Mouse (Mus musculus) retina, embryonic 14.5 days (tissue): ENCODE measurements around the gene Art3.

ENCODE experiments used
- DNase-seq: peaks from one replicate; pipeline ENCODE4 v3.0.0-alpha.2; 2015; ENCODE audit warnings: low spot score

Gene Art3

GRCm38 (mm10) chr5:92376795-92377405 is 45.3 kb downstream of the Art3 start:
- DNase-seq = no peak

GRCm38 (mm10) chr5:92381550-92382348 is 50.1 kb downstream of the Art3 start:
- peak; percentile 91 for DNase-seq

DNA sequence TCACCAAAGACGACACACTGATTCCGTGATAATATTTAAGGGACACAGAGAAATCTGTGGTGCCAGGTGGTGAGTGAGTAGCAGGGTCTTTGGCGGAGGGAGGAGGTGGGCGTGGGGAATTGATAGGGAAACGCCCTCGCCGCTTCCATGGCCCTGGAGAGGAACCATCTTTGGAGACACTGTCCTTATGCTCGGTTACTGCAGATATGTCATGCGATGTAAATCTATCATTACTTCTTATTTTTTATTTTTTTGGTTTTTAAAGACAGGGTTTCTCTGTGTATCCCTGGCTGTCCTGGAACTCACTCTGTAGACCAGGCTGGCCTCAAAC is 50.7 kb downstream of the Art3 start:
- DNase-seq = no peak

DNA sequence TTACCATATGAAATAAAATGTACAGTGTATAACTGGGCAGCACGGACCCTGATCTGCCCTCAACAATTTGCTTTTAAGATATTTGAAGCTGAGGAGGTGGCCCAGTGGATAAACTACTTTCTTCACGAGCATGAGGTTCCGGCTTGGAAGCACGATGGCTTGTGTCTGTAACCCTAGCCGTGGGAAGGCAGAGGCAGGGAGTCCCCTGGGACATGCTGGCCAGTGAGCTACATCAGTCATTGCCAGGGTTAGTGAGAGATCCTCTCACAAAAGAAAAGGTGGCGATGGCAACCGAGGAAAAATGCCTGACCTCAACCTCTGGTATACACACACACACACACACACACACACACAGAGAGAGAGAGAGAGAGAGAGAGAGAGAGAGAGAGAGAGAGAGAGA is 52.1 kb downstream of the Art3 start:
- DNase-seq = no peak

DNA sequence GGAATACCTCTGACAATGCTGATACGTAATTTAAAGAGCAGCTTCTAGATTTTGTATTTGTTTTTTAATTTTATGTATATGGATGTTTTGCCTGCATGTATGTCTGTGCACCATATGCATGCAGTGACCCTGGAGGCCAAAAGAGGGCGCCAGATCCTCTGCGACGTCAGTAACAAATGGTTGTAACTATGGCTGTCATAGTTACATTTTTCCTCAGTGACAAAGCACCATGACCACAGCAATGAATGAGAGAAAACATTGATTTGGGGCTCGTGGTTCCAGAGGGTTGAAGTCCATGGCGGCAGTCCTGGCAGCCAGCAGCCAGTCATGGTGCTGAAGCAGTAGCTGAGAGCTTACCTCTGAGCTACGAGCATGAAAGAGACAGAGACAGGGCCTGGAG is 53.2 kb downstream of the Art3 start:
- peak; percentile 50 for DNase-seq

DNA sequence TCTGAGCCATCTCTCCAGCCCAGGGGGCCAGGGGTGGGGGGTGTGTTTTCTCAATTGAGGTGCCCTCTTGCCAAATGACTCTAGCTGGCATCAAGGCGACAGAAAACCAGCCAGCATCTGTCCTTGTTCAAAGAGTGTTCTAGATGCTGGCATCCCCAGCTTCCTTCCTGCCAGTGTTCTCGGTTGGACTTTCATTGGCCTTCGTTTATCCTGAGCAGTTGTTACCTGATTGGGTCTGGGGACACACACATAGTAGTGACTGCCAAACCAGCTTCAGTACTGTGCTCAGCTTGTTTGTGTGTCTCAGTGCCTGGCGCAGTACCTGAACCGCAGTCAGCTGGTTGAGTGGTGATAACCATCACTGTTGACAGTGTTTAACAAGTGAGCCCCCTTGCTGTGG is 54.5 kb downstream of the Art3 start:
- no peak for DNase-seq

- DNase-seq = no peak
Measured at GRCm38 (mm10) chr5:92386643-92387042, 55.0 kb downstream of the Art3 start.

GRCm38 (mm10) chr5:92387433-92387832 is 55.8 kb downstream of the Art3 start:
- no peak for DNase-seq

DNA sequence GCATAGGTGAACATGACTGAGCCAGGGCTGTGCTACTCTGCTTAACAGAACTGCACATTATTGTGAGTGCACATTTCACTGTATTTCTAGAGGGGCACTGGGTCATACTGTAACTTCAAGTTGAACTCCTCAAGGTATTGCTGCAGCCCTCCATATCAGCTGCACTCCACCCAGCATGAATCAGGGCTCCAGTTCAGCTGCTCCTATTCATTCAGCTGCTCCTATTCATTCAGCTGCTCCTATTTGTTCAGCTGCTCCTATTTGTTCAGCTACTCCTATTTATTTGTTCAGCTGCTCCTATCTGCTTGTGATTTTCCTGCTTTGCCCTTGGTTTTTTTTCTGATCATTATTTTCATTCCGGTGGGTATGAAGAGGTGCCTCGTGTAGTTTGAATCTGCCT is 58.4 kb downstream of the Art3 start:
- DNase-seq = no peak

DNA sequence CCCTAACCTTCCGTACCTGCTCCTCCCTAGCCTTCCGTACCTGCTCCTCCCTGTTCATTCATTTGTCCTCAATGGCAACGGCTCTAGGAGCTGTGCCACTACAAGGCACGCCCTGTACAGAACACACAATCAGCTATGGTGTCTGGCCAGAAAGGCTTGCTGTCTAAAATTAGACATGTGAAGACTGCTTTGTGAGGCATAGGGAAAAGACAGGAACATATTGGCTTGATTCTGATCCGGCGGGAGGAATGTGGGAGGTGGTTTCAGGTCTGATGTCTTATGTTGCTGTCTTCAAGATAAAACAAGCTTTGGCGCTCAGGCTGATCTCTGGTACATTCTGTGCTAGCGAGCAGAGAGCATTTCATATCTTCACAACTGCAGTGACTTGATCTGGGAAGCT is 59.0 kb downstream of the Art3 start:
- no peak for DNase-seq

DNA sequence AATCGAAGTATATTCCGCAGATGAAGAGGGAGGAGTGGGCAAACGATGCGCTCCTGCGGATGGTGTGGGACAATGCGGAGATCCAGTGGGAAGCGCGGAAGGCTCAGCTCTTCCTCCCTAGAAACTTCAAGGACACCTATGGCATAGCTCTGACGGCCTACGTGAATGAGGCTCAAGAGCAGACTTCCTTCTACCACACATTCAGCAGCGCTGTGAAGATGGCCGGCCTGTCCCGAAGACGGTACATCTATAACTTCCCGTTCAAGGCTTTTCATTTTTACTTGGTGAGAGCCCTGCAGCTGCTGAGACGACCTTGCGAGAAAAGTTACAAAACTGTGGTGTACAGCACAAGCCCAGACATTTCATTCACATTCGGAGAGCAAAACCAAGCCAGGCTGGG is 60.9 kb downstream of the Art3 start:
- no peak for DNase-seq

GRCm38 (mm10) chr5:92393863-92394262 is 62.2 kb downstream of the Art3 start:
- DNase-seq = no peak

GRCm38 (mm10) chr5:92395764-92396163 is 64.1 kb downstream of the Art3 start:
- no peak for DNase-seq

DNA sequence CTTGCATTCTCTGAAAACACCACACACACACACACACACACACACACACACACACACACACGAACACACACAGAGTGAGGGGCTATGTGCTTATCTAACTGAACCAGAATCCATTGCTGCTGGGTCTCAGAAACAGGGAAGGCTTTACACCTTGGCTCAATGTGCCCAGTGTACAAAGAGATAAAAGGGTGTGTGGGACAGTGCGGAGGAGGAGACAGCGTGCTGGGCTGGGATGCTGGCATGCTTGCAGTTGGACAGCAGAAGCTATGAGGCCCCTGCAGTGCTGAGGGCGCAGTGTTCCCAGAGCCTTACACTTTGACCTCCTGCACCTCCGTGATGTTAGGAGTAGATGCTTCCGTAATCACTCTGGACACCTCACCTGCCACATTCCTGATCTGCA is 64.8 kb downstream of the Art3 start:
- no peak for DNase-seq

DNA sequence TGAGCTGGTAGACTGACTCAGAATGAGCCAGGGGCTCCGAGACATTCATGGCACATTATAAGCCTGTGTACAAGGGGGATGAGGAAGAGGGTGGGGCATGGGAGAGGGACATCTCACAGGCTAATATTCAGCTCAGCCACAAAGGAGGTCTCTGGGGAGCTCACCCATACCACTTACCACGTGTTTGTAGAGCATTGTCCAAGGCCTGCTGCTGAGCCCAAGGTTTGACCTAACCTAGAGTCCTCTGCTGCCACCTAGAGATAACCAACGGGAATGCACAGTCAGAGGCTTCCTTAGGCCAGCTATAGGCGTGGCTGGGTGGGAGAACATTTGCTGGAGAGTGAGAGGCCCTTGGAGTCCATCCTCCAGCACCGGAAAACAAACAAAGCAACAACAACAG is 66.5 kb downstream of the Art3 start:
- DNase-seq = peak; percentile 91

GRCm38 (mm10) chr5:92402816-92403215 is 71.2 kb downstream of the Art3 start:
- no peak for DNase-seq

DNA sequence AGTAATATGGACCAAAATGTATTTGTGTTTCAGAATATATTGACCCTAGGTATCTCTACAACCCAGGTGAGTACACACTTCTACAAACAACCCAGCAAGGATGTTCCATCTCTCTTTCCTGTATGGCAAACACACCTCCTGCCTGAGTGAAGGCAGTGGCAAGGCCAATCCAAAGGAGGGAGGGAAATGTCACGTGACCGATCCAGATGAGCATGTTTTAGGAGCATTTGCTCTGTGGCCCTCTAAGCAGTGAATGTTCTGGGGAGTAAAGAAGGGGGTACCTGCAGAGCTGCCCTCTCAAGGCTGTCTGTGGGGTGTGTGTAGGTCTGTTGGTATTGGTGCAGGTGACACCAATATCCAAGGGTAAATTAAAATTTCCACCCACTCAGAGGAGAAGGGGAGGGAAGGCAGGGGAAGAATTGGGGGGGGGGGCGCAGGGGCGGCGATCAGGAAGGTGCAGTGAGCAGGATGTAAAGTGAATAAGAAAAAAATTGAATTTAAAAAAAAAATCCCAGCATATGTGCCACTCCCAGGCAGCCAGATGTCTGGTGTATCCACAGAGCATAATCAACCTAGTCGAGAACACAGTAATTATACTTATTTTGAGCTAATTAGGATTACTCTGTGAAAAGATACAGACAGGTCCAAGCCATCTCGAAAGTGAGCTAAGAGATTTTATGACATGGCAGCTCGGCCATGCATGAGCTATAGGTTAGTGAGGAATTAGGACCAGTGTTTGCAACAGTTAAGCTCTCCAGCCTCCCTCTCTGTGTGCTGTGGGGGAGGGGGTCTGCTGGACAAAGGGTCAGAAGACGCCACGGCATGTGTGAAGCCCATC is 72.2 kb downstream of the Art3 start:
- peak; percentile 71 for DNase-seq

- no peak for DNase-seq
Measured at GRCm38 (mm10) chr5:92404400-92404678, 72.7 kb downstream of the Art3 start.

DNA sequence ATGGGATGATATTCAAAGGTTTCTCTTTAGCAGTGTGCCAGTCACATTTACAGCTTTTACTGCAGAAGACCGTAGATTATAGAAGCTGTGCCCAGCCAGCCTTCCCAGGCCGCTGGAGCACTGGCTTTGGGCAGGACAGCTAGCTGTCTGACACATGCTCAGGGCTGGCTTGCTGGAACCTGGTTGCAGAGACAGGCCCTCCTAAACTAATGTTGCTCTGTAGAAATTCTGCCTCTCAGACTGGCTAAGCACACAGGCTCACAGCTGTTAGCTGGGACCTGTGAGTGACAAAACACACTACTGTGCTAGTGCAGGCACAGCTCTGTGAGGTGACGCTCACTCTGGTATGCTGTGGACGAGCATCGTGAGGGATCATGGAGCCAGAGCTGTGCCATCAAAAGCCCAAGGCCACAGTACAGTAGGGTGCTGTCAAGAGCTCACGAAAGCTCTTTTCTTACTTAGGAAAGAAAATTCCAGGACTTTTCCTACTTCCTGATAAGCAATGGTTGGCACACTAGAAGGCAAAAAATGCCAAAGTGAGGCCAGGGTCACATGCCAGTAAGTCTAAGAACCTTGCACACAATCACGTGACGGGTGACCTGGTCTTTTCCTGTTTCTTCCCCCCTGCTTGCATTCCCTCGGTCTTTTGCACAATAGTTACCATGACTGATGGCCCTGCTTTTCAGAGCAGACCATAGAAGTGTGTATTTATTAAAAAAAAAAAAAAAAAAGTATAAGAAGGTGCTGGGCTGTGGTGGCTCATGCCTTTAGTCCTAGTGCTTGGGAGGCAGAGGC is 77.9 kb downstream of the Art3 start:
- DNase-seq = no peak

DNA sequence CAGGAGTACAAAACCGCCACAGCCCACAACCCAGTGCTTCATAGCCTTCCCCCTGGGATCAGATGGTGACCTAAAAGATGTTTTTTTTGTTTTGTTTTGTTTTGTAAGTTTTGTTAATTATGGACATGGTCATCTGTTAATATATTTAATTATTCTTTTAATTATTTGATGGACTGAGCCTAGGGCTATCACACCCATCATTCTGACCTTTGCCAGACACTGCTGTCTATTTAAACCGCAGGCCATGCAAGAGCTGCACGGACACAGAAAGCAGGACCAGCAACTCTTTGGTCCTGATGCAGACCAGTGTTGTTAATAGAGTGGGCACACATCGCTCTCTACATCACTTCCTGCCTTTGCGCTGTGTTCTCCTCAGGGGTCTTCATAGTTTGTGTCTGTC is 78.9 kb downstream of the Art3 start:
- DNase-seq = no peak

GRCm38 (mm10) chr5:92411461-92412140 is 80.0 kb downstream of the Art3 start:
- no peak for DNase-seq
